Mouse (Mus musculus): ENCODE data around the gene Creb3l4.
A peak's percentile ranks its signal among the peaks of the same experiment; 100 is the strongest.
"Not testable (repeated sequence)": the region's sequence is repeated elsewhere in the genome, so short reads cannot be mapped to it uniquely, and the experiment has no call there.

Gene Creb3l4

GRCm38 (mm10) chr3:90265034-90265931 is 22.0 kb upstream of the Creb3l4 start, which contains the start of gene Dennd4b:
TSS of gene Dennd4b (plus strand) at chr3:90265185.
- DNase-seq (ENCODE audit: low read depth, low spot score): peak; percentile 68

GRCm38 (mm10) chr3:90264687-90265033 is 21.3 kb upstream of the Creb3l4 start:
- no peak for DNase-seq (ENCODE audit: low read depth, low spot score)

DNA sequence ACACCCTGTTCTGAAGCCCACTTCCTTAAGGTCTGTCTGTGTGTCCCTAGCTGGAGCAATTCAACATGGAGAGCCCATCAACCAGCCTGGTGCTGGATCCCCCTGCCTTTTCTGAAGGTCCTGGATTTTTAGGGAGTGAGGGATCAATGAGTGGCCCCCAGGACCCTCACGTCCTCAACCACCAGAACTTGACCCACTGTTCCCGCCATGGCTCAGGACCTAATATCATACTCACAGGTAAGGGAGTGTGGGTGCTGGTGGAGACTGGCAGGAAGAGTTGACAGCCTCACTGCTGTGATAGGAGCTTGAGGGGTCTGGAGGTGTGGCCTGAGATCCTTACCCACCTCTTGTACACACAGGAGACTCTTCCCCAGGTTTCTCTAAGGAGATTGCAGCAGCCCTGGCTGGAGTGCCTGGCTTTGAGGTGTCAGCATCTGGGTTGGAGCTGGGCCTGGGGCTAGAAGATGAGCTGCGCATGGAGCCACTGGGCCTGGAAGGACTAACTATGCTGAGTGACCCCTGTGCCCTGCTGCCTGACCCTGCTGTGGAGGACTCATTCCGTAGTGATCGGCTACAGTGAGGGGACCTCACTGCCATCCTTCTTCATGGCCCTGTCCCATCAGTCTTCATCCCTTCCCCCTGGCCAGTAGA is 19.9 kb upstream of the Creb3l4 start:
- no peak for DNase-seq (ENCODE audit: low read depth, low spot score)

GRCm38 (mm10) chr3:90258521-90258920 is 15.2 kb upstream of the Creb3l4 start:
- DNase-seq (ENCODE audit: low read depth, low spot score): no peak

GRCm38 (mm10) chr3:90256731-90257530 is 13.6 kb upstream of the Creb3l4 start:
- no peak for DNase-seq (ENCODE audit: low read depth, low spot score)

GRCm38 (mm10) chr3:90255784-90256353 is 12.6 kb upstream of the Creb3l4 start:
- no peak for DNase-seq (ENCODE audit: low read depth, low spot score)

DNA sequence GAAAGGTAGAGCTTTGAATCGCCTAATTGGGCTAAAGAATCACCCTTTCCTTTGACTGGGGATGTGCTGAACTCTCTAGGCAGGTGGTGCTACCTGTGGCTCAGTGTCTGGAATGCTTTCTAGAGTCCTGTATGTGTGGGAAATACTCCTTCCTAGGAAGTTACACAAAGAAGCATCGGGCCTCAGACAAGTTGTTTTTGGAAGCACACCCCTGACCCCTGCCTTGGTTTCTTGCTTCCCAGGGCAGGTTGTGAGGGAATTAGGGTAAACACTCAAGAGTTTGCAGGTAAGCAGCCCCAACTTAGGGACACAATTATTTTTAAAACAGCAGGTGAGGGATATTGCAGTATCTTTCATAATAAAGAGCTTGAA is 11.9 kb upstream of the Creb3l4 start:
- DNase-seq (ENCODE audit: low read depth, low spot score): no peak

GRCm38 (mm10) chr3:90254419-90255193 is 11.3 kb upstream of the Creb3l4 start:
- no peak for DNase-seq (ENCODE audit: low read depth, low spot score)

- peak; percentile 85 for DNase-seq (ENCODE audit: low read depth, low spot score)
Observed at GRCm38 (mm10) chr3:90253653-90254418, 10.5 kb upstream of the Creb3l4 start, which contains the start of gene Crtc2. TSS of gene Crtc2 (plus strand) at chr3:90254163.

GRCm38 (mm10) chr3:90253174-90253573 is 9.9 kb upstream of the Creb3l4 start:
- not testable (repeated sequence) for DNase-seq (ENCODE audit: low read depth, low spot score)

GRCm38 (mm10) chr3:90252659-90253058 is 9.3 kb upstream of the Creb3l4 start:
- not testable (repeated sequence) for DNase-seq (ENCODE audit: low read depth, low spot score)

- not testable (repeated sequence) for DNase-seq (ENCODE audit: low read depth, low spot score)
Observed at GRCm38 (mm10) chr3:90251731-90252226, 8.5 kb upstream of the Creb3l4 start.

DNA sequence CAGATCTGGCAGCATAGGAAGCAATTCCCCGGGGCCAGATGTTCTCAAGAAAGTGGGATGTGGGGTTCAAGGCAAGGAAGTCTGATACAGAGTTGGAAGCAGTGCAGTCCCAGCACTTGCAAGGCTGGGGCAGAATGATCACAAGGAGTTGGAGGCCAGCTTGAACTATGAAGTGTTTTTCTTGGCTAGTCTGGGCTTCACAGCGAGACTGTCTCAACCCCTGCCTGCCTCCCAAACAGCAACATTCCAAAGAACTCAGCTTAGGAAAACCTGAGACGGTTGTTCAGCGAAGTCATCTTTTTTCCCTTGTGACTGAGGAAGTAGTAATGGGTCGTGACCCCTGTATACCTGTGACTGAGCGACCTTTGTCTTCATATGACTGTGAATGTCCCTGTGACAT is 7.5 kb upstream of the Creb3l4 start:
- no peak for DNase-seq (ENCODE audit: low read depth, low spot score)

GRCm38 (mm10) chr3:90248746-90249100 is 5.4 kb upstream of the Creb3l4 start:
- DNase-seq (ENCODE audit: low read depth, low spot score): no peak

- DNase-seq (ENCODE audit: low read depth, low spot score): peak; percentile 64
Observed at GRCm38 (mm10) chr3:90247960-90248745, 4.8 kb upstream of the Creb3l4 start, which contains the start of gene Slc39a1. TSS of gene Slc39a1 (plus strand) at chr3:90248172.

- DNase-seq (ENCODE audit: low read depth, low spot score): no peak
Observed at GRCm38 (mm10) chr3:90247630-90247959, 4.3 kb upstream of the Creb3l4 start.

GRCm38 (mm10) chr3:90245406-90245805 is 2.1 kb upstream of the Creb3l4 start:
- no peak for DNase-seq (ENCODE audit: low read depth, low spot score)

GRCm38 (mm10) chr3:90241669-90242358 is 1.5 kb downstream of the Creb3l4 start:
- no peak for DNase-seq (ENCODE audit: low read depth, low spot score)

GRCm38 (mm10) chr3:90241251-90241650 is 2.1 kb downstream of the Creb3l4 start:
- no peak for DNase-seq (ENCODE audit: low read depth, low spot score)
